Mouse (Mus musculus) liver, embryonic 14.5 days (tissue): ENCODE measurements around the gene Kcnip4. TPM values are rescaled to one million over a fixed set of nuclear protein-coding genes. Genes with fewer than 3 reads are reported as not detected.

Experiments used
- ATAC-seq: fragments of 200-750 bp; cut with Nextera tagmentation; 2 replicates; pipeline ENCODE4 v1.8.0; 2017; ENCODE audit warnings: moderate number of reproducible peaks, mild to moderate bottlenecking, moderate library complexity; ENCODE audit not compliant: insufficient read depth
- DNase-seq, 3 experiments: peaks; one replicate each; pipeline ENCODE4 v3.0.0-alpha.2; 2012 to 2013; ENCODE audit warnings: low read depth in 3 of 3, low spot score in 3 of 3
- H3K27ac ChIP-seq: fragments of 300-500 bp; sonication (generic); 2 replicates; pipeline ENCODE4 v1.5.1; 2014; ENCODE audit warnings: moderate library complexity, mild to moderate bottlenecking, control low read depth, inconsistent platforms
- H3K27me3 ChIP-seq: fragments of 300-500 bp; sonication (generic); 2 replicates; pipeline ENCODE4 v1.6.1; 2014; ENCODE audit warnings: mild to moderate bottlenecking, low read length, moderate library complexity; ENCODE audit not compliant: control insufficient read depth, insufficient read depth
- H3K36me3 ChIP-seq: fragments of 300-500 bp; sonication (generic); replicated peaks from 2 replicates; pipeline ENCODE4 v1.6.1; 2014; ENCODE audit warnings: low read depth; ENCODE audit not compliant: control insufficient read depth, insufficient read depth
- H3K4me1 ChIP-seq, 2 experiments: fragments of 200-500 bp in 1 of 2; fragments of 300-500 bp in 1 of 2; sonication (generic) in 1 of 2; replicated peaks; 2 replicates each; pipeline ENCODE4 v1.6.1; 2012 to 2014; ENCODE audit warnings: antibody characterized with exemption in 1 of 2, inconsistent platforms in 1 of 2, low read length in 1 of 2; ENCODE audit not compliant: control insufficient read depth in 2 of 2, insufficient read depth in 2 of 2
- H3K4me2 ChIP-seq: fragments of 300-500 bp; sonication (generic); 2 replicates; pipeline ENCODE4 v1.6.1; 2014; ENCODE audit warnings: low read depth, mild to moderate bottlenecking, control low read depth, moderate library complexity
- H3K4me3 ChIP-seq, 2 experiments: fragments of 200-500 bp in 1 of 2; fragments of 300-500 bp in 1 of 2; sonication (generic) in 1 of 2; 2 replicates each; pipeline ENCODE4 v1.5.1; 2012 to 2014; ENCODE audit warnings: low read depth in 2 of 2, low read length in 2 of 2, mild to moderate bottlenecking in 2 of 2, control low read depth in 1 of 2, inconsistent platforms in 1 of 2, moderate library complexity in 1 of 2; ENCODE audit not compliant: insufficient read depth in 1 of 2
- H3K9ac ChIP-seq: fragments of 300-500 bp; sonication (generic); replicated peaks from 2 replicates; pipeline ENCODE4 v1.6.1; 2014; ENCODE audit warnings: mild to moderate bottlenecking, control low read depth, moderate library complexity
- H3K9me3 ChIP-seq: fragments of 300-500 bp; sonication (generic); 2 replicates; pipeline ENCODE4 v1.6.1; 2016; ENCODE audit warnings: low read length, mixed read lengths; ENCODE audit not compliant: control insufficient read depth
- CTCF ChIP-seq: IDR thresholded peaks from 2 replicates; pipeline ENCODE4 v1.5.1; 2016; ENCODE audit warnings: antibody characterized with exemption, low read depth, control low read depth
- EP300 ChIP-seq: IDR thresholded peaks from 2 replicates; pipeline ENCODE4 v1.6.1; 2016; ENCODE audit warnings: antibody characterized with exemption, low read depth
- WGBS: fragments of 180-500 bp; shearing (Covaris S2); extraction: QIAGEN DNeasy Blood & Tissue Kit; methylation state at CpG from one replicate; pipeline ENCODE4 v1.1.7; 2014; ENCODE audit not compliant: insufficient replicate concordance; 5-methylcytosine and 5-hydroxymethylcytosine counted together
- polyA plus RNA-seq, 2 experiments: library from polyadenylated mRNA; depleted of rRNA in 1 of 2; stranded (reverse) in 1 of 2; unstranded in 1 of 2; fragments of >200 nt; fragmentation: Nextera tagmentation in 1 of 2; extraction: Ambion mirVana in 1 of 2; gene quantifications; 2 replicates each; pipeline versions ENCODE4 v1.2.1 to v1.2.3; 2012 to 2014

Kcnip4 gene
- polyA plus RNA-seq, 2 experiments = 0.10 TPM; not detected in 1

DNA sequence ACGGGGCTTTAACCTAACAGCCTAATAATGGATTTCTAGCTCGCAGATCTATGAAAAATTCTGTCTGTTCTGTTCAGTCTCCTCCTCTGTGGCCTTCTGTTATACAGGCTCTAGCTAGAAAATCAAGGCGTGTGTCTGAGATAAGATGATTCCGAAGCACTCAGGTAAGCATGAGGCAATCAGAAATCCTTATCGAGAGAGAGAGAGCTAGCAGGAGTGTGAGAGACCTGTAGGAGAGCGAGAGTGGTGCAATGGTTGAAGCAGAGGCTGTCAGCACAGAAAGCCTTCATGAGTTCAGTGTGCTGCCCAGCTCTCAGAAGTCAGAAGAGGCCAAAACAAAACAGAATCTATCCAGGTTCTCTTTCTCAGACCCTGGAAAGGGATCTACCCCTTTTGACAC, 888.0 kb downstream of the Kcnip4 start:
- no peak overlapping the region for H3K4me3 ChIP-seq
- no peak overlapping the region for H3K9ac ChIP-seq
- H3K36me3 ChIP-seq = no peaks in the 10 kb centered on the region
- H3K27me3 ChIP-seq = no peaks in the 10 kb centered on the region
- DNase-seq = no peak
- H3K27ac ChIP-seq = no peak overlapping the region
- no peaks in the 10 kb centered on the region for H3K4me1 ChIP-seq
- H3K9me3 ChIP-seq = no peaks in the 10 kb centered on the region
- WGBS = 70% methylated on average over 6 of the region's 6 CpGs
- ATAC-seq = no peak
- no peak overlapping the region for H3K4me2 ChIP-seq
- TF ChIP-seq CTCF (no peak), EP300 (no peak)

DNA sequence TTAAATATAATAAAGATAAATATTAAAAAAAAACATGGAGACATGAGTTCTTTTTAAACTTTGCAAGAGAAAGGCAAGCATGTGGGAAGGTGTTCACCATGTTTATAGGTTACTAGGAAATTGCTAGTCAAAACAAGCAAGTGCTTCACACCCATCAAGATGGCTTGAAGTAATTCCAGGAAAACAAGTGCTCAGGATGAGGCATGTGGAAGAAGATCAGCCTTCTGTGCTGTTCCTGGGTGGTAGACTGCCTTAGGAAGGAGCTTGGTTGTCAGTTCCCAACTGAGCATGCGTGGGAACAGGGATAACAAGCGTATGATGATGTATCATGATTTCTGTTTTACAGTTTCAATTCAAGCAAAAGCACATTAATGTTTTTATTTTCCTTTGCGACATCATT, 891.1 kb downstream of the Kcnip4 start:
- H3K27ac ChIP-seq = no peak overlapping the region
- no peaks in the 10 kb centered on the region for H3K9me3 ChIP-seq
- H3K4me3 ChIP-seq = no peak overlapping the region
- H3K27me3 ChIP-seq = no peaks in the 10 kb centered on the region
- WGBS = 56% methylated on average over 3 of the region's 3 CpGs
- no peak overlapping the region for H3K4me2 ChIP-seq
- no peaks in the 10 kb centered on the region for H3K36me3 ChIP-seq
- TF ChIP-seq EP300 (no peak), CTCF (no peak)
- no peak for DNase-seq
- no peaks in the 10 kb centered on the region for H3K4me1 ChIP-seq
- ATAC-seq = no peak
- no peak overlapping the region for H3K9ac ChIP-seq

DNA sequence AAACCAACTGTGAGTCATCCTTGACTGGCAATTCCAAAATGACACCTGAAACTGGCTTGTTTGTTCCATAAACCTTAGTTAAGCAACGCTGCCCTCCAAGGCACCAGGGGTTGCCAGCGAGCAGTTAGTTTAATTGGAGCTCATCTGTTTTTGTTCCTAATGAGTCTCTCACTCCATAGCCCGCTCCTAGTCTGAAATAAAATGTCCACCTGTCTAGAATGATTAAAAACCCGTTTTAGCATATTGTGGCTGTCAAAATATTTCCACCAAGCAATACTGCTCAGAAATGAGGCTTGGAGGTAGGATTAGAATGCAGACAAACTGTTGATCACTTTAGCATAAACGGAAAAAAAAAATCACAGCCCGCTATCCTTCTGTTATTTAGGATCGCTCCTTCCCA, 901.3 kb downstream of the Kcnip4 start:
- no peaks in the 10 kb centered on the region for H3K27me3 ChIP-seq
- no peaks in the 10 kb centered on the region for H3K36me3 ChIP-seq
- H3K4me2 ChIP-seq = no peak overlapping the region
- TF ChIP-seq CTCF (no peak), EP300 (no peak)
- no peaks in the 10 kb centered on the region for H3K9me3 ChIP-seq
- H3K4me3 ChIP-seq = no peak overlapping the region
- 58% methylated on average over 7 of the region's 7 CpGs for WGBS
- ATAC-seq = no peak
- no peak overlapping the region for H3K9ac ChIP-seq
- H3K4me1 ChIP-seq = no peaks in the 10 kb centered on the region
- no peak overlapping the region for H3K27ac ChIP-seq
- DNase-seq = no peak

DNA sequence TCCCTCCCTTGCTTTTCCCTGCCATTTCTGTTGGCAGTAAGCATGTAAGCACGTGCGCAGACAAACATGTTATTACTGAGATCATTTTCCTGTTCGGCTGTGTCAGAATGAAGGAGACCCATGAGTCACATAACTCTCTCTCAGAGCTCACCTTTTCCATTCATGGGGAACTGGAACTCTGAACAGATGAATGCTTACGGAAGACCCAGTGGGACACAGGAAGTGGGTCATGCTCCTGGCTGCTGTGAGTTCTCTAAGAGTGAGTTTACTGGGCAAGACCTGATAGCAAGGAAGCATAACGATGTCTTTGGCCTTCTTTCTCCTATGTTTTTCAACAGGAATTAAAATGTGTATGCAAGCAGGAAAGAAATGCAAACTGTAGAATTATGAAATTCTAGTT, 917.8 kb downstream of the Kcnip4 start:
- Histone ChIP-seq H3K4me3 (no peak overlapping the region), H3K9me3 (no peaks in the 10 kb centered on the region), H3K9ac (no peak overlapping the region), H3K27me3 (no peaks in the 10 kb centered on the region), H3K36me3 (no peaks in the 10 kb centered on the region), H3K4me2 (no peak overlapping the region), H3K4me1 (no peaks in the 10 kb centered on the region), H3K27ac (no peak overlapping the region)
- WGBS = 67% methylated on average over 5 of the region's 5 CpGs
- ATAC-seq (no peak), DNase-seq (no peak)
- TF ChIP-seq EP300 = no peak
- TF ChIP-seq CTCF = no peak

DNA sequence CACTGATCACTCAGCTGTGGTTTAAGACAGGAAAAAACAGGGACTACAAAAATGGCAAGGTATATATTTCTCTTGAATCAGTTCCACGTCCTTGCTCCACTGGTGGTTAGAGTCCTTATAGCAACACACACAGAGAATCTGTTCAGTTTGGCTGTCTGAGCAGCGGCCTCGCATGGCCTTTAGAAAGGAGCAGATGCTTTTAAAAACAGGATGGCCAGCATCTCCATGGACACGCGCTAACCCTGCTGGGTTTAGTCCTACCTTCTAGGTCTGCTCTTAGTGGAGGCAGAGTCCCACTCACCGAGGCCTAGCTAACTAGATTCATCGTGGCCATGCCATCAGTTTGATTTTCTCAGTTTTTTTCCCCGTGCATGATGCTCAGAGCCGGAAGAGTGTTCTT, 918.4 kb downstream of the Kcnip4 start:
- TF ChIP-seq CTCF (no peak), EP300 (no peak)

More for the DNA sequence above, 918.4 kb downstream of the Kcnip4 start:
- no peaks in the 10 kb centered on the region for H3K27me3 ChIP-seq
- WGBS = 73% methylated on average over 9 of the region's 9 CpGs
- no peak for ATAC-seq
- no peaks in the 10 kb centered on the region for H3K4me1 ChIP-seq
- no peak overlapping the region for H3K4me2 ChIP-seq
- H3K36me3 ChIP-seq = no peaks in the 10 kb centered on the region
- no peak for DNase-seq
- no peak overlapping the region for H3K27ac ChIP-seq
- H3K9me3 ChIP-seq = no peaks in the 10 kb centered on the region
- no peak overlapping the region for H3K4me3 ChIP-seq
- no peak overlapping the region for H3K9ac ChIP-seq
